12 mouse cellular contexts compared by ENCODE assay signal in the genomic region with DNA sequence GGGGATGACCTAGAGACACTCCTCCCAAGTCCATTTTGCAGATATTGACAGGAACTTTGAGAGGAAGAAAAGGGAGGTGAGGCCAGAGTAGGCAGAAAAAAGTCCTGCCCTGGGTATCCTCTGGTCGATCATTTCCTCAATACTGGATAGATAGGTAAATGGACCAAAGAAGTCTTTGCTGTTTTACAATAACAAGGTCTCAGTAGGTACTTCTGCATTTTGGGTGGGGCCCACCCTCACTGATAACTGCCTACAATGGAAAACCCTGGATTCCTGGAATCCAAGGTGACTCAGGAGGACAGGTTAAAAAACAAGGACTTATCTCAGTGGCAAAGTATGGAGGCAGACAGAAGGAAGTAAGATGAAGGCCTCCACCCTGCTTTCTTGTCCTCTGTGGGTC.
"Had no signal": no experiment of that assay in that cellular context is flagged by ENCODE, and none has a peak within 500 bp of the region (broad histone marks: within the 10 kb centered on the region; RNA-seq: fewer than 3 reads in every experiment).

No protein-coding gene starts in this region.

- H3K9me3 ChIP-seq: lung, embryonic 15.5 days; midbrain, embryonic 13.5 days; midbrain, embryonic 15.5 days; neural tube, embryonic 12.5 days; stomach, embryonic 15.5 days had no signal

- DNase-seq: liver, postnatal 0 days; lung, adult 2 months; lung, postnatal 4 days; right cerebral cortex, postnatal 14 days; thymus, adult 18-20 months; thymus, postnatal 14 days; thymus, postnatal 36 days had no signal

- H3K36me3 ChIP-seq: lung, embryonic 15.5 days; midbrain, embryonic 13.5 days; midbrain, embryonic 15.5 days; neural tube, embryonic 12.5 days; stomach, embryonic 15.5 days had no signal

- H3K9ac ChIP-seq: liver, postnatal 0 days; lung, embryonic 15.5 days; midbrain, embryonic 13.5 days; midbrain, embryonic 15.5 days; neural tube, embryonic 12.5 days; stomach, embryonic 15.5 days had no signal

- H3K4me1 ChIP-seq: stomach, embryonic 15.5 days had no signal

- H3K4me3 ChIP-seq: lung, embryonic 15.5 days; midbrain, embryonic 13.5 days; midbrain, embryonic 15.5 days; neural tube, embryonic 12.5 days; stomach, embryonic 15.5 days had no signal

- H3K27ac ChIP-seq: lung, embryonic 15.5 days; midbrain, embryonic 13.5 days; midbrain, embryonic 15.5 days; neural tube, embryonic 12.5 days; stomach, embryonic 15.5 days had no signal

- H3K27me3 ChIP-seq: lung, embryonic 15.5 days; midbrain, embryonic 13.5 days; midbrain, embryonic 15.5 days; neural tube, embryonic 12.5 days; stomach, embryonic 15.5 days had no signal
